Mouse (Mus musculus): ENCODE data around the gene Olfr734.

Olfr734 gene

DNA sequence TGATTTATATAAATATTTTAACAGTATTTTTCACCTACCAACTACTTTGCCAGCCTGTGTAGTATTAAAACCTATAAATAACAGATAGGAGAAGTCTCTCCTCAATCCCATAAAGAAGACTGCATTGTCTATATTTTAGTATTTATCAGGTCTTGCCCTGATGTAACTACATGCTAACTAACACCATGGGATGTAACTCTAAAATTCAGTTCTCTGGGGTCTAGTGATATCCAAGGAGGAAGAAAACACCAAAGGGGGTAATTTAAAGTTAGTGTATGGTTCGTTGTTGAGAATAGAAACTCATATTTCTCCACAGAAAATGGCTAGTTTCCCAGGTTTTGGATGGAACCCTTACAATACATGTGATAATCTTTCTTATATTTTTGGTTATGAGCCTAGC, at the start of gene Olfr734:
Gene Olfr734, minus strand, starts transcription at position 101 of the 400 bp plus-strand sequence.
- in situ Hi-C loops (cut with MboI; ENCODE audit: low sequenced_read_pairs): no loop called here

GRCm38 (mm10) chr14:50363561-50363960, 37.0 kb upstream of the Olfr734 start:
- in situ Hi-C loops (cut with MboI; ENCODE audit: low sequenced_read_pairs): no loop called here

- in situ Hi-C loops (cut with MboI; ENCODE audit: low sequenced_read_pairs): no loop called here
Measured at GRCm38 (mm10) chr14:50360480-50360879, 33.9 kb upstream of the Olfr734 start.

DNA sequence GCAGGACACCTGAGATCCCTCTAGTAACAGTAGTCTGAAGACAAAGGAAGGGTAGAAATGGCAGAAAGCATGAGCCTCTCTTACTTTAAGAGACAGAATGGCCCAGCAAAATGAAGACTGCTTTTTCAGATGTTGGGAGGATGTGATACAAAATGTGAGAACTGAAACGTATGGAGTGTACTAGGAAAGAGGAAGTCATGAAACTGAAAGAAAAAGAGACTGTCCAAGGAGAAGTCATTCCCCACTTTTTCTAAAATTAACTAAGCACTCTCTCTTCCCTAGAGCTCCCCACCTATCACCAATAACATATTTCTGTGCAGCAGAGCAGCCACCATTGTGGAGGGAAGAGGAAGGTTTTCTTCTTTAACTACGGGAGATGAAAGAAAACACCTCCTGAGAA, 31.0 kb upstream of the Olfr734 start, which contains the start of gene Tlr11:
Gene Tlr11, plus strand, starts transcription at position 322 of the 400 bp plus-strand sequence.
- in situ Hi-C loops (cut with MboI; ENCODE audit: low sequenced_read_pairs): no loop called here

DNA sequence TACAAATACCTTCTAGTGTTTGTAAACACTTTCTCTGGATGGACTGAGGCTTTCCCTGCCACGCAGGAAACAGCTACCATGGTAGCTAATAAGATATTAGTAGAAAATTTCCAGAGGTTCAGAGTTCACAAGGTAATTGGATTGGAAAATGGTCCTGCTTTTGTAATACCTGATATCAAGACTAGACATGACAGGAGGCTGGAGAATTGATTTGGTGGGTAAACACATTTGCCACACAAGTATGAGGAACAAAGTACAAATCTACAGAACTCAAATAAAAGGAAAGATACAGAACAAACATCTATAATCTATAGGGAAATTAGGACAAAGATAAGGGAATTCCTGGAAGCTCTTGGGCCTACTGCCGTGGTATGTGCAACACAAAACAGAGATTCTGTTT, 30.2 kb upstream of the Olfr734 start:
- in situ Hi-C loops (cut with MboI; ENCODE audit: low sequenced_read_pairs): no loop called here

DNA sequence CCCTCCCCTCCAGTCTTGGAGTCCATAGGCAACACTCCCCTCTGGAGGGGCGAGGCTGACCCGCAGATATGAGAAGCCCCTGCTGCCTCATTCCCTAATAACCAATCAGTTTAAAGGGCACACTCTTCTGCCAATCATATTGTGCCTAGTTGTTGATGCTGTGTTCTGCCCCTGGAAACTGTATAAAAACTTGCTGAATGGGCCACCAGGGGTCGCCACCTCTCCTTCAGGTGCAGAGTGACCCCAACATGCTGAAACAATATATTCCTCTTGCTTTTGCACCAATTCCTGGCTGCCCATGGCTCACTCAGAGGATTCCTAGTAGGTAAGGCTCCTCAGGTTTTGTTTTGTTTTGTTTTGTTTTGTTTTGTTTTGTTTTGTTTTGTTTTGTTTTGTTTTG, 25.9 kb upstream of the Olfr734 start:
- in situ Hi-C loops (cut with MboI; ENCODE audit: low sequenced_read_pairs): no loop called here

GRCm38 (mm10) chr14:50348796-50349195, 22.2 kb upstream of the Olfr734 start, which contains the start of gene Olfr735:
TSS of gene Olfr735 (minus strand) at chr14:50348872.
- in situ Hi-C loops (cut with MboI; ENCODE audit: low sequenced_read_pairs): no loop called here

DNA sequence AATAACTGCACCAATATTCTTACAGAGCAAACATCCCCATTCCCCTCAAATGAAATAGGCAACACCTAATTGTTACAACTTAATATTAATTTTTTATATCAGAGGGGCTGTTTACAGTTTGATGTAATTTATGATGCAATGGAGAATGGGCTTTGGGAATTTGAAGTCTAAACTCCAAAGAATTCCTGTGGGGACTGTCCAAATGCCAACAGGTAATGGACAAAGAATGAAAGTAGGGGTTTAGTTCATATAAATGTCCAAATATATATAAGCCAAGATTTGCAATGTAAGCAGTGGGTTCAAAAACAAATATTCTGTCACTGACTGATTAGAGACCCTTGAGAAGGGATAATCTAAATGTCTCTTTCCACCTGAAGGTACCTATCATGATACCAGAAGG, 25.1 kb downstream of the Olfr734 start, which contains the start of gene Olfr733:
Gene Olfr733, minus strand, starts transcription at position 101 of the 400 bp plus-strand sequence.
- in situ Hi-C loops (cut with MboI; ENCODE audit: low sequenced_read_pairs): no loop called here

GRCm38 (mm10) chr14:50284106-50284505, 42.5 kb downstream of the Olfr734 start, which contains the start of gene Olfr732:
TSS of gene Olfr732 (minus strand) at chr14:50284206.
- in situ Hi-C loops (cut with MboI; ENCODE audit: low sequenced_read_pairs): no loop called here
